Mouse (Mus musculus) cortical plate, adult 2 months (tissue): ENCODE data around the gene Dhrs7c. TPM values are rescaled to one million over a fixed set of nuclear protein-coding genes. Genes with fewer than 3 reads are reported as not detected.
A peak's percentile ranks its signal among the peaks of the same experiment; 100 is the strongest.

ENCODE experiments used
- H3K27ac ChIP-seq: fragments of 200-500 bp; 2 replicates; pipeline ENCODE4 v1.5.1; 2012; ENCODE audit warnings: low read length, control low read depth, inconsistent platforms; ENCODE audit not compliant: insufficient read depth
- H3K4me1 ChIP-seq: fragments of 200-500 bp; 2 replicates; pipeline ENCODE4 v1.6.1; 2011; ENCODE audit warnings: low read length; ENCODE audit not compliant: control insufficient read depth, insufficient read depth
- H3K4me3 ChIP-seq: fragments of 200-500 bp; 2 replicates; pipeline ENCODE4 v1.5.1; 2011; ENCODE audit warnings: mild to moderate bottlenecking, low read length, control low read depth; ENCODE audit not compliant: insufficient read depth
- CTCF ChIP-seq: fragments of 200-500 bp; IDR thresholded peaks from 2 replicates; pipeline ENCODE4 v1.5.1; 2011; ENCODE audit warnings: mild to moderate bottlenecking, control low read depth, low read length; ENCODE audit not compliant: insufficient read depth; ENCODE audit errors: extremely low read depth
- POLR2A ChIP-seq: fragments of 200-500 bp; IDR thresholded peaks from 2 replicates; pipeline ENCODE4 v1.6.1; 2011; ENCODE audit warnings: mild to moderate bottlenecking, low read length, control low read depth; ENCODE audit not compliant: insufficient read depth; ENCODE audit errors: extremely low read depth
- polyA plus RNA-seq: library from polyadenylated mRNA; depleted of rRNA; stranded (reverse); fragments of >200 nt; gene quantifications from 2 replicates; pipeline ENCODE4 v1.2.3, GENCODE M21; 2012

The Dhrs7c gene
- polyA plus RNA-seq, 1 experiment: 0.13 TPM

DNA sequence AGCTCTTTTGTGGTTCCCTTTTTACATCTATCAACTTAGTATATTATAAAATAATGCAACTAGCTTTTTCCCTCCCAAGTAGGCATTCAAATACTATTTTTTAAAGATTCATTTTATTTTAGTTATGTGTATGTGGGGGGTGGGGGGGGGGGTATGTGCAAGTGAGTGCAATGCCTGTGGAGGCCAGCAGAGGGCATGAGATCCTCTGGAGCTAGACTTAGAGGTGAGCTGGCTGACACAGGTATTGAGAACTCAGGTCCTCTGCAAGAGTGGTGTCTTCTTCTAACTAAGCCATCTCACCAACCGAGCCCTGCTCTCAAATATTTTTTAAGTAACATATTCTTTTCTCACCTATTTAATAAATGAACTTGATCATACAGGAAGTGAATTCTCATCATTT lies 7.6 kb downstream of the Dhrs7c start:
- TF ChIP-seq POLR2A (no peak), CTCF (no peak)
- H3K27ac ChIP-seq: no peak overlapping the region
- peaks cover 3% of the 10 kb centered on the region; the same call in 1 of the 2 replicates for H3K4me1 ChIP-seq
- no peak overlapping the region for H3K4me3 ChIP-seq

DNA sequence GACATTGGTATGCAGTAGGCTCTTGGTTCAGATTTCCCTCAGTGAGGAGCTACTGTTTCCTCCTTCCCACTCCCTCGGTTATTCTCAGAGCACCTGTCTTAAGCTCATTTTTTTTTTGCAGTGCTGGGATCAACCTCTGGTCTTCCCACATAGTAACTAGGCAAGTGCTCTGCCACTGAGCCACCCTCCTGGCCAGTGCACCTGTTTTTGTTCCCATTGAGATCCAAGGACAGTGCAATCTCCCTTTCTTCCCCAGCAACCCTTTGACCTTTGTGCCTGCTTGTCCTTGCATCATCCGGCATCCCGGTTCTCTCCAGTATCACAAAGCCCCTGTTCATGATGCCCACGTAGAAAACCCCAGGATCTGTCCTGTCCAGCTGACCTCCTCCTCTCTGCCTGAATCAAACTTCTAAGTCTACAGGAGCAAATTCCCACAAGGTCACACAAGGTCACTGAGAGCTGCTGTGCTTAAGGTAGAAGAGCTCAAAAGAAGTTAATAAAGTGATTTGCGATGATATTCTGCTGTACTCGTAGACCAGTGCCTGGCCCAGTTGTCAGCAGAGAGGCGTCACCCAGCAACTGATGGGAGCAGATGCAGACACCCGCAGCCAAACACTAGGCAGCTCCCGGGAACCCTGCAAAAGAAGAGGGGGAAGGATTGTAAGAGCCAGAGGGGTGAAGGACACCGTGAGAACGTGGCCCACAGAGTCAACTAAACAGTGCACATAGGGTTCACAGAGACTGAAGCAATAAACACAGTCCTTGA lies 9.0 kb downstream of the Dhrs7c start:
- H3K4me1 ChIP-seq: no peaks in the 10 kb centered on the region
- no peak overlapping the region for H3K27ac ChIP-seq
- H3K4me3 ChIP-seq: no peak overlapping the region
- no peak for TF ChIP-seq POLR2A

DNA sequence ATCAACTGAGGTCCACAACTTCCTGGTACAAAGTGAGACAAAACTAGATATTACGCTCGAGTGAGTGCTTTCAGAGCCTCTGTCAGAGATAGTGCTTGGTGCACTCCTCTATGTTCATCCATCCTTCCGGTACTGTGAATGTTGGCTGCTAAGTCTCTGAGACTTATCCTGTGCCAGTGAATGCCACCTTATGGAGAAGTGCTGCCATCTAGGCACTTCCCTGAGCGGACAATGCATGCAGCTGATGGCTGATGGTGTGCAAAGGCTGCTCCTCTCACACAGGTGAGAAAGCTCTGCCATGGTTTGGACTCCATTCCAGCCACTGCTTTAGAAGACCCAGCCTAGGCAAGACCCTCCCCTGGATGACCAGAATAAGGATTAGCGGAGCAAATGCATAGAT lies 10.1 kb downstream of the Dhrs7c start:
- Histone ChIP-seq H3K4me1 (no peaks in the 10 kb centered on the region), H3K27ac (no peak overlapping the region), H3K4me3 (no peak overlapping the region)
- TF ChIP-seq CTCF (peak; percentile 52), POLR2A (no peak)

DNA sequence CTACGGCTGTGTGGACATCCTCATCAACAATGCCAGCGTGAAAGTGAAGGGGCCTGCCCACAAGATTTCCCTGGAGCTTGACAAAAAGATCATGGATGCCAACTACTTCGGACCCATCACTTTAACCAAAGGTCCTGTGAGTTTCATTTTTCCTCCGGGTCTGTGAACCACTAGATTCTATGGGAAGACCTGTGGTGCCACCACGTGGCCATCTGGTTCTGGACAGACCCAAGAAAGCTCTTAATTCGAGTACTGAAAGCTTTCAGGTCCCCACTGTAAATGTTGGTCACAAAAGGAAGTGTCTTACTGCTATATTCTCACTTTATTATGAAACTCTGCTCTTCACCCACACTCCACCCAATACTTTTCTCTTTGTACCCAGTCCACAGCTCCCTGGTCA lies 13.5 kb downstream of the Dhrs7c start:
- TF ChIP-seq CTCF: peak; percentile 26; the same call in 1 of the 2 replicates
- no peak for TF ChIP-seq POLR2A
- no peak overlapping the region for H3K27ac ChIP-seq
- H3K4me1 ChIP-seq: no peaks in the 10 kb centered on the region
- no peak overlapping the region for H3K4me3 ChIP-seq

DNA sequence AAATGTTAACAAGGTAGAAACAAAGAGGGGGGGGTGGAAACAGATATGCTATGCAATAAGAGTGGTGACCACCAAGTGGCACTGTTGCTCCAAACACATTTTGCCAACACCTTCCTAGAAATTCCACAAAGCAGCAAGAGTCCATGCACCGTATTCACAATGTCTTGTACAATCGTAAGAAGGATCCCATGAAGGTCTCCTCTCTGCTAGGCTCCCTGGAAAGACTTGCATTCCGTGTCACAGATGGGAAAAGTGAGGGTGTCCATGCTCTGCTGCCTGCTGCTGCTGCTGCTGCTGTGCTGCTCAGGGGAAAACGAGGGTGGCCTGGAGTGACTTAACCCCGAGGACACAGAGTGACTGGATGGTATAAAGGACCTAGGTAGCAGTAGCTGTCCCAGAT lies 21.6 kb downstream of the Dhrs7c start:
- no peak overlapping the region for H3K4me3 ChIP-seq
- H3K4me1 ChIP-seq: no peaks in the 10 kb centered on the region
- no peak overlapping the region for H3K27ac ChIP-seq
- TF ChIP-seq CTCF: peak; percentile 68
- no peak for TF ChIP-seq POLR2A

DNA sequence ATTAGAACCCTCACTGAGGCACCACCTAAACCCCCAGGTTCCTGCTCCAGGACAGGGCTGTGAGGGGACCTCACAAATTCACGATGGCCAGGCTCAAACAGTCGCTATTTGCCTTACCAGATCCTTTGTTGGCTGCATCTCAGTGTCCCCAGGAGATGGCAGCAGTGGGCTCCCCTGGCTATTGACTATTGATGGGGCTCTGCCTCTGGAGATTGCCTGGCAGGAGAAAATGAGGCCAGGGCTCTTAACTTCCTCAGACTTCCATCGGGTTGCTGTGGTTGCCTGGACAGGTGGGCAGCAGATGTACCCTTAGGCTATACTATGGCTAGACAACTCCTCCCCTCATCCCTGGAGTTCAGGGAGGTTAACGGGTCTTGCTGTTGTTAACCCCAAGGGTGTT lies 22.2 kb downstream of the Dhrs7c start:
- Histone ChIP-seq H3K27ac (no peak overlapping the region), H3K4me3 (no peak overlapping the region), H3K4me1 (no peaks in the 10 kb centered on the region)
- peak; percentile 66 for TF ChIP-seq CTCF
- TF ChIP-seq POLR2A: no peak

DNA sequence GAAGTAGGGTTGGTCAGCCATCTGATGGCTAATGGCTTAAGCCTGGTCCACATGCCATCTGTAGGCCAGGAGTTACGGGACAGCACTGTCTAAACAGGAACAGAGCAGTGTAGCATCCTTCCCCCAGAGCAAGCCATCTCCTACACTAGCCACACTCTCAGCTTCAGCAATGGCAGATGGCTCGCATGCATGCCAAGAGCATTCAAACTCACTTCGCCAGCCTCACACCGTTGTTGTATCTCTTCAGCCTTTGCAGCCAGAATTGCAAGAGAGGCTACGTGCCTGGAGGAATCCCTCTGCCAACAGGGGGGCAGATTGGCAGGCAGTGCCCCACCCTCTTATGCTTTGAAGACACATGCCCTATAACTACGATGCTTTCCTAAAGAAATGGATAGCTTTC lies 23.6 kb downstream of the Dhrs7c start:
- Histone ChIP-seq H3K27ac (no peak overlapping the region), H3K4me3 (no peak overlapping the region), H3K4me1 (no peaks in the 10 kb centered on the region)
- no peak for TF ChIP-seq CTCF
- no peak for TF ChIP-seq POLR2A

DNA sequence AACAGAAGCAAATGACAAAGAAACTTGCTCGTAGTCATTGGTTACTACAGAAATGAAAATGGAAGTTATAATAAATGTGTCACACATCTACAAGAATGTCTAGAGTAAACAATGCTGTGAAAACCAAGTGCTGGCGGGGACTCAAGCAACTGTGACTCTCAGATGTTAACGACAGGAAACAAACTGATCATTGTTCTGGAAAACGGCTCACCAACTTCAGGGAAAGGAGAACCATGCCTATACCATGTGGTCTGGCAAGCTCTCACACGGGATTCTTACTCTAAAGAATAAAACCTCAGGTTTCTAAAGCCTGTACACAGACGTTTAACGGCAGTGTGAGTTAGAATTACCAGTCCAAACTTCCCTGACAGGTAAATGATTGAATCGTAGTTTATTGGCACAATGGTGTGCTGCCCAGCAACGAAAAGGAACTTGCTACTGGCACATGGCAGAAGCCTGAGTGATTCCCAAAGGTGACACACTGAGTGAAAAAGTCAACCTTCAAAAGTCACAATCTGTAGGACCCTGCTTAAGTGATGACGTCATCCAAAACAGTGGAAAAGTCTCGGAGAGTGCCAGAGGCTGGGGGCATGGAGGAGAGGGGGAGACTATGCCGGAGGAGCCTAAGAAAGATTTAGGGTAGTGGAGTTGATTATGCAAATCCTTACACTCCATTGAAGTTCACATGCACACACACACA lies 30.5 kb downstream of the Dhrs7c start:
- H3K4me3 ChIP-seq: no peak overlapping the region
- no peak overlapping the region for H3K27ac ChIP-seq
- TF ChIP-seq POLR2A (no peak), CTCF (no peak)
- no peaks in the 10 kb centered on the region for H3K4me1 ChIP-seq

DNA sequence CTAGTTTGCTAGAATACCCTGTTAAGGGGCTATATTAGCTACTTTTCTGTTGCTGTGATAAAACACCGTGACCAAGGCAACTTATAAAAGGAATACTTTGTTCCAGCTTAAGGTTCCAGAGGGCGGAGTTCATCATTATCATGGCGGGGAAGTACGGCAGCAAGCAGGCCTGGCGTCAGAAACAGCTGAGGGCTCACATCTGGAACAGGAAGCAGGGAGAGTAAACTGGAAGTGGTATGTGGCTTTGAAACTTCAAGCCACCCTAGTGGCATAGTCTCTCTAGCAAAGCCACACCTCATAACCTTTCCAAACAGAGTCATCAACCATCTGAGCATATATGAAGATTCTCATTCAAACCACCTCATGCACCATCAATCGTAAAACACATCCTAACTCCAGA lies 31.5 kb downstream of the Dhrs7c start:
- TF ChIP-seq CTCF: no peak
- TF ChIP-seq POLR2A: no peak
- H3K4me3 ChIP-seq: no peak overlapping the region

DNA sequence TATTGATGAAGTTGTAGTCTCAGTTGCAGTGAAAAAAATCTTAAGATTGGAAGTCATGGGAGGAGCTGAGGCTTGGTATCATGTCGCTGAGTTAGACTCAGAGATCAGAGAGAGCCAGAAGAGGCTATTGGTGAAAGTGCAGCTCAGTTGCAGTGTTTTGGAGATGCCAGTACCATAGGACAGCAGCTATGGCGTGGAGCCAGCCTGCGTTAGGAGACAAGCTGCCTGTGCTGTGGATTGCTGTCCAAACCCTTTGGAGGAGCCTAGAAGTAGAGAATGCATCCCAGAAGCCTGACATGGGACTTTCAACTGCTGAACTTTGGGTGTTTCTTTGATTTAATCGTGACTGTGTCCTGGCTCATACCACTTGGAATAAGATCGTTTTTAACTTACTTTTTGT lies 33.8 kb downstream of the Dhrs7c start:
- Histone ChIP-seq H3K4me1 (no peaks in the 10 kb centered on the region), H3K4me3 (no peak overlapping the region), H3K27ac (no peak overlapping the region)
- no peak for TF ChIP-seq POLR2A
- no peak for TF ChIP-seq CTCF

More for the DNA sequence above, 31.5 kb downstream of the Dhrs7c start:
- H3K4me1 ChIP-seq: no peaks in the 10 kb centered on the region
- H3K27ac ChIP-seq: no peak overlapping the region

DNA sequence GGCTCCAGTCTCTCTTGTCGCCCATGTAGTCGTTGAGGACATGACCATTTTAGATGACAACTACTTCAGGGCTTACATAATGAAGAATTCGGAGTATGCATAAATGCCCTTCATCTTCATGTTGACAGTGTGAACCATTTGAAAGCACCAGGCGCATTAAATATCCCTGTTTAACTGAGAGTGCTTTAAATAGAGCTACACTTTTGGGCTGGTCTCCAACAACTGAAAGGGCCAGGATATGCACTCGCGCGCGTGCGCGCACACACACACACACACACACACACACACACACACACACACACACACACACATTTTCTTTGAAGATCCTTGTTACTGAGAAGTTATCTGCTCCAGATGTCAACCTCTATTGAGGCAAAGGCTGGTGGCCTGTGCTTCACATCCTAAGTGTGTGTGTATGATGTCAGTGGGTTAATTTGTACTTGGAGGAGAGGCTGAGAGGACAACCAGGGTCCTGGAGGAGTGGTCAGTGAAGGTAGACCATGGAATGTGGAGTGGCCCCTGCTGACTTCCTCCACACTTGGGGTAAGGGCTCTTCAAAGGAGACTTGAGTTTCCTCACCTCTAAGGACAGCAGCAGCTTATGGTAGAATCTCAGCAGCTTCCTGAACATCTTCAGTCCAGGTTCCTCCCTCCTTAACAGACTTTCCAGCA lies 37.6 kb downstream of the Dhrs7c start:
- TF ChIP-seq CTCF: no peak
- TF ChIP-seq POLR2A: no peak
- Histone ChIP-seq H3K4me1 (no peaks in the 10 kb centered on the region), H3K4me3 (no peak overlapping the region), H3K27ac (no peak overlapping the region)
